Mouse (Mus musculus) heart, embryonic 16.5 days (tissue): ENCODE results near the gene Gpr179. TPM values are rescaled to one million over a fixed set of nuclear protein-coding genes. Genes with fewer than 3 reads are reported as not detected.
"Not testable (repeated sequence)": the region's sequence is repeated elsewhere in the genome, so short reads cannot be mapped to it uniquely, and the experiment has no call there.

ENCODE experiments used
- ATAC-seq: fragments of 200-750 bp; cut with Nextera tagmentation; replicated peaks from 2 replicates; pipeline ENCODE4 v1.8.0; 2017; ENCODE audit warnings: moderate number of reproducible peaks; ENCODE audit not compliant: insufficient read depth, low FRiP score; ENCODE audit errors: extremely low read depth
- H3K27ac ChIP-seq: fragments of 300-500 bp; sonication (generic); 2 replicates; pipeline ENCODE4 v1.5.1; 2014; ENCODE audit warnings: mild to moderate bottlenecking, low read length, control low read depth, moderate library complexity
- H3K27me3 ChIP-seq: fragments of 300-500 bp; sonication (generic); 2 replicates; pipeline ENCODE4 v1.6.1; 2014; ENCODE audit warnings: low read length, mixed read lengths; ENCODE audit not compliant: control insufficient read depth, insufficient read depth
- H3K36me3 ChIP-seq: fragments of 300-500 bp; sonication (generic); 2 replicates; pipeline ENCODE4 v1.6.1; 2014; ENCODE audit not compliant: control insufficient read depth, insufficient read depth
- H3K4me1 ChIP-seq: fragments of 300-500 bp; sonication (generic); 2 replicates; pipeline ENCODE4 v1.6.1; 2014; ENCODE audit warnings: low read length, mixed read lengths; ENCODE audit not compliant: control insufficient read depth, insufficient read depth
- H3K4me2 ChIP-seq: fragments of 300-500 bp; sonication (generic); 2 replicates; pipeline ENCODE4 v1.6.1; 2014; ENCODE audit warnings: low read depth, mild to moderate bottlenecking, control low read depth, low read length
- H3K4me3 ChIP-seq: fragments of 300-500 bp; sonication (generic); 2 replicates; pipeline ENCODE4 v1.5.1; 2014; ENCODE audit warnings: mild to moderate bottlenecking, control low read depth, low read length
- H3K9ac ChIP-seq: fragments of 300-500 bp; sonication (generic); 2 replicates; pipeline ENCODE4 v1.6.1; 2014; ENCODE audit warnings: low read length, control low read depth
- H3K9me3 ChIP-seq: fragments of 300-500 bp; sonication (generic); replicated peaks from 2 replicates; pipeline ENCODE4 v1.6.1; 2016; ENCODE audit warnings: low read length; ENCODE audit not compliant: control insufficient read depth
- WGBS: fragments of 180-500 bp; shearing (Covaris S2); extraction: QIAGEN DNeasy Blood & Tissue Kit; methylation state at CpG from one replicate; pipeline ENCODE4 v1.1.7; 2014; 5-methylcytosine and 5-hydroxymethylcytosine counted together
- polyA plus RNA-seq: library from polyadenylated mRNA; unstranded; fragments of >200 nt; fragmentation: Nextera tagmentation; extraction: Ambion mirVana; gene quantifications from 2 replicates; pipeline ENCODE4 v1.2.1, GENCODE M21; 2015

The Gpr179 gene
- polyA plus RNA-seq, 1 experiment from 2014 or later: 0.12 TPM

- 37% methylated on average over 1 of the region's 1 CpGs for WGBS
These were observed 18.0 kb downstream of the Gpr179 start for GRCm38 (mm10) chr11:97333896-97334295.

DNA sequence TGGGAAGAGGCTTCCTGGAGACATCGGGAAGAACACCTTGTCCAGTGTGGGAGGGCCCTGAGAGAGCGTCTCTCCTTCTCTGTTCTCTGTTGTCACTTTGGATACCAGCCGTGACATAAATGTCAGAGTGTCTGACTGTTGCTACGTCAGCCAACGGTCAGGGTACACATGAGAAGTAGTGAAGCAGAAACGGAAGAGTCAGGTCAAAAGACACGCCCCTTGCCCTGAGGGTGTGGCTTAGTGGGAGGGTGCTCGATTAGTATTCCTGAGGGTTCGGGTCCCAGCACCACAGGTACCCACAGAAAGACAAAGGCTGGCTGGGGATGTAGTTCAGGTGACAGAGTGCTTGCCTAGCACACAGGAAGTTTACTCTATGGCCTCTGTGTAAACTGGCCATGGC is 18.8 kb downstream of the Gpr179 start:
- Histone ChIP-seq H3K4me3 (no peak overlapping the region), H3K27ac (no peak overlapping the region), H3K4me2 (no peak overlapping the region), H3K4me1 (peaks cover 1% of the 10 kb centered on the region), H3K27me3 (peaks cover 13% of the 10 kb centered on the region), H3K36me3 (peaks cover 12% of the 10 kb centered on the region), H3K9ac (no peak overlapping the region), H3K9me3 (no peaks in the 10 kb centered on the region)
- ATAC-seq: no peak
- WGBS: 51% methylated on average over 9 of the region's 9 CpGs

More at GRCm38 (mm10) chr11:97333896-97334295, 18.0 kb downstream of the Gpr179 start:
- no peak overlapping the region for H3K27ac ChIP-seq
- no peaks in the 10 kb centered on the region for H3K9me3 ChIP-seq
- peaks cover 15% of the 10 kb centered on the region for H3K27me3 ChIP-seq
- H3K4me2 ChIP-seq: no peak overlapping the region
- H3K4me1 ChIP-seq: peaks cover 10% of the 10 kb centered on the region
- H3K9ac ChIP-seq: no peak overlapping the region
- ATAC-seq: no peak
- peaks cover 8% of the 10 kb centered on the region for H3K36me3 ChIP-seq
- H3K4me3 ChIP-seq: no peak overlapping the region

DNA sequence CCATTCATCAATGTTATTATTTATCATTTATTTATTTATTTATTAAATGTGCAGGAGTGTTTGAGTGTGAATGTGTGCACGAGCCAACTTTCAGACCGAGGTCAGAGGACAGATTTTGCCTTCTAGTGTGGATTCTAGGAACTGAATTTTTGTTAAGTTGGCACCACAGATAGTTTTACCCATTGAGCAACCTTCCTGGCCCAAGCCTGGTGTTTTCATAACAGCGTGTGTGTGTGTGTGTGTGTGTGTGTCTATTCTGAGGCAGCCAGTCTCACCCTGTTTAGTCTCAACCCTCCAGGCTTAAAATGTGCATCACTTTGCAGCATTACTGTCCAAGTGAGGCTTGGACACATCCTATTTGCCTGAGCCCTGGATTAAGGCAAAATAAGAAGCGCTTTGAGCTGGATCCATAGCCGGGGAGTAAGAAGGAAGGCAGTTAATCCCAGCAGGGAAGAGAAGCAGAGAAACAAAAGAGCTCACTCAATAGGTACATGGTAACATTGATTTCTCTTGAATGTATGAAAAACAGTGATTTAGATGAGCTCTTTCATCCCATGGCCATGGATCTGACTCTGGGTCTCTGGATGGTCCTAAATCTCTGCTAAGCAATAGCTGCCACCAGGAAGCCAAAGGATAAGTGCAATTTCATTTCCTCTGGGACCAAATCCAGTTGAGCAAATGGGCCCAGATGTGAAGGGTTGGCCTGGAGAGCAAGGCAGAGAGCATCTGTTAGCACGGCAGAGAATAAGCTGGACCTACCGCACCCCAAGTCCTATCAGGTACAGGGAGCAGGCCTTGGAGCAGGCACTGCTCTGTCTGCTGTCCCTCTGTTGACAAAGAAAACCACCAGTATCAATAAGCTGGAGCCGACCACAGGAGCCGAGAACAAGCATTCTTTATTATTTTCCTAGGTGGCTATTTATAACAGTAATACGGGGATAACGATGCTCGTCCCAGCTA is 20.4 kb downstream of the Gpr179 start:
- no peaks in the 10 kb centered on the region for H3K4me1 ChIP-seq
- H3K4me2 ChIP-seq: no peak overlapping the region
- no peak overlapping the region for H3K4me3 ChIP-seq
- H3K36me3 ChIP-seq: peaks cover 18% of the 10 kb centered on the region
- no peak overlapping the region for H3K9ac ChIP-seq
- no peak overlapping the region for H3K27ac ChIP-seq
- 78% methylated on average over 12 of the region's 12 CpGs for WGBS
- no peaks in the 10 kb centered on the region for H3K9me3 ChIP-seq
- H3K27me3 ChIP-seq: peaks cover 5% of the 10 kb centered on the region
- ATAC-seq: no peak

- H3K27ac ChIP-seq: no peak overlapping the region
- ATAC-seq: no peak
- no peak overlapping the region for H3K4me2 ChIP-seq
- H3K4me1 ChIP-seq: no peaks in the 10 kb centered on the region
- H3K9ac ChIP-seq: no peak overlapping the region
- no peaks in the 10 kb centered on the region for H3K9me3 ChIP-seq
- H3K4me3 ChIP-seq: no peak overlapping the region
- H3K27me3 ChIP-seq: peaks cover 2% of the 10 kb centered on the region; the same call in 1 of the 2 replicates
- 92% methylated on average over 1 of the region's 1 CpGs for WGBS
- H3K36me3 ChIP-seq: peaks cover 29% of the 10 kb centered on the region
These were observed 21.6 kb downstream of the Gpr179 start for GRCm38 (mm10) chr11:97330315-97330714.

DNA sequence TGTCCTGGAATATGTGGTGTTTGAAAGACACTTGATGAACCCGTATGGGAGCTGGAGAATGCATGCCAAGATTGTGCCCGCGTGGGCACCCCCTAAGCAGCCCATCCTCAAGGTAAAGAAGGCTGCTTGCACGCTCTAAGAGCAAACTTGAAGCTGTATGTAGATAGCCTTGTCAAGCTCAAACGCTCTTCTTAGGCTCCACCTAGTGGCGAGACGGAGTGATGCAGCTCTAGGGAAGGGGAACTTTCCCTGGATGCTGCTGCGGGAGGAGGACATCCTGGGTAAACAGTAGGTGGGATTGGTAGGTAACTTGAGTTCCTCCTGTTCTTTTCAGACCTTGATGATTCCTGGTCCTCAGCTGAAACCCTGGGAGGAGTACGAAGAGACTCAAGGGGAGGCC is 23.7 kb downstream of the Gpr179 start:
- Histone ChIP-seq H3K4me3 (no peak overlapping the region), H3K4me2 (no peak overlapping the region), H3K36me3 (peaks cover 46% of the 10 kb centered on the region), H3K4me1 (no peaks in the 10 kb centered on the region), H3K27ac (no peak overlapping the region), H3K9ac (no peak overlapping the region), H3K27me3 (no peaks in the 10 kb centered on the region), H3K9me3 (no peaks in the 10 kb centered on the region)
- no peak for ATAC-seq
- 17% methylated on average over 9 of the region's 9 CpGs for WGBS

DNA sequence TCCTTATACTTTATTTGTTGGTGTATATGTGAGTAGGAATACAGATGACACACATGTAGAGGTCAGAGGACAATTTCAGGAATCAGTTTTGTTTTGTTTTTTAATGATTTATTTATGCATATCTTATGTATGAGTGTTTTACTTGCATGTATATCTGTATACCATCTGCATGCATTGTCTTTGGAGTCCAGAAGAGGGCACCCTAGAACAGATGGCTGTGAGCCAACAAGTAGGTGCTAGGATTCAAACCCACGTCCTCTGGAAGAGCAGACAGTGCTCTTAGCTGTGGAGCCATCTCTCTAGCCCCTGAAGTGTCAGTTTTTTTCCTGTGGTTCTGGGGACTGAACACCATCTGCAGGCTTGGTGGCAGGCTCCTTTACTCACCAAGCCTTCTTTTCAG is 26.7 kb downstream of the Gpr179 start:
- no peak for ATAC-seq
- WGBS: 50% methylated on average over 1 of the region's 1 CpGs

DNA sequence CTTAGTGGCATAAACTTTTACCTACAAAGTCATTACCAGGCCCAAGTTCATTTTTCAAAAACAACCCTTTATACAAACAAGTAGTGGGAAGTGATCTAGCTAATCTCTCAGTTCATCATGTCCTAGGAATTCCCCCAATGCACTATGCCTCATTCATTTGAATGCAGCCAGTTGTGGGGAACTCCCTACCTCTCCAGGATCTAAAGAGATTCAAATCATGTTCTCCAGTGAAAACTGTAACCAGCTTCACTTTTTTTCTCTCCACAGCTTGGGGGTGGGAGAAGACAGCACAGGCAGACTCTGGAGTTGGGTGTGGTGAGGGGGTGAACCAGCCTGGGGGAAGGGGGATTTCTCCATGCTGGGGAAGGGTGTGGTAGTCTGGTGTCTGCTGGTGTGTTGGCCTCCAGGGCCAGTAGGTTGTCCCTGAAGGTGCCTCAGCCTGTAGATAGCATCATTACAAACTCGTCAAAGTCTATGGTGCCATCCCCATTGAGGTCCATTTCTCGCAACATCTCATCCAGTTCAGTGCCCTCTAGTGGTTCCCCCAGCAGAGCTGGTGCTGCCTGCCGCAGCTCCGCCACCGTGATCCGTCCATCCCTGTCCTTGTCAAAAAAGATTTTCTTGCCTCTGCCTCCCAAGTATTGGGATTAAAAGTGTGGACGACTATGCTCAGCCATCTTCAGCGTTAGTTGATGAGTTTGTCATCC is 29.8 kb downstream of the Gpr179 start:
- H3K9ac ChIP-seq, ATAC-seq, H3K27ac ChIP-seq, H3K4me1 ChIP-seq, H3K9me3 ChIP-seq, H3K4me3 ChIP-seq, H3K27me3 ChIP-seq, H3K4me2 ChIP-seq: not testable (repeated sequence)
- H3K36me3 ChIP-seq: peaks cover 38% of the 10 kb centered on the region
- WGBS: 81% methylated on average over 8 of the region's 8 CpGs

More for the DNA sequence above, 26.7 kb downstream of the Gpr179 start:
- Histone ChIP-seq H3K9me3 (no peaks in the 10 kb centered on the region), H3K4me2 (no peak overlapping the region), H3K36me3 (peaks cover 51% of the 10 kb centered on the region), H3K27me3 (no peaks in the 10 kb centered on the region), H3K4me3 (no peak overlapping the region), H3K27ac (no peak overlapping the region), H3K4me1 (no peaks in the 10 kb centered on the region), H3K9ac (no peak overlapping the region)

DNA sequence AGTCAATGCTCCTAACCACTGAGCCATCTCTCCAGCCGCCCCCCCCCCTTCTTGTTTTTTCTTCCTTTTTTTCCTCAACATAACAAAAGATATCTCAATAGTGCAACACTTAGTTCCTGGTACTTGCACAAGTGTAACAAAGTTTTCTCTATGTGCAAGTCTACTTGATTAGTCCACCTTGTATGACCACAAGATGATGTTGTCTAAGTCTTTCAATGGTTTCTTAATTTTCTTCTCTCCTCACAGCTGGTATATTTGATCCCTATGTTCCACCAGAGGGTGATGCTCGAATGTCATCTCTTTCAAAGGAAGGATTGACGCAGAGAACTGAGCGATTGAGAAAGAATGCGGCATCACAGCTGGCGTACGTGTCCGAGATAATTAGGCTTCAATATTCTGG is 30.7 kb downstream of the Gpr179 start:
- Histone ChIP-seq H3K9ac (no peak overlapping the region), H3K9me3 (no peaks in the 10 kb centered on the region), H3K27me3 (no peaks in the 10 kb centered on the region), H3K4me3 (no peak overlapping the region), H3K4me1 (peaks cover 6% of the 10 kb centered on the region), H3K27ac (no peak overlapping the region), H3K4me2 (no peak overlapping the region), H3K36me3 (peaks cover 29% of the 10 kb centered on the region)
- WGBS: 92% methylated on average over 8 of the region's 8 CpGs
- no peak for ATAC-seq
